Mouse (Mus musculus) stomach, embryonic 15.5 days (tissue): ENCODE results near the gene Tpsb2. TPM values are rescaled to one million over a fixed set of nuclear protein-coding genes. Genes with fewer than 3 reads are reported as not detected.

Experiments used
- polyA plus RNA-seq: library from polyadenylated mRNA; unstranded; fragments of >200 nt; fragmentation: Nextera tagmentation; extraction: Ambion mirVana; gene quantifications from 2 replicates; pipeline ENCODE4 v1.2.1, GENCODE M21; 2015

Gene Tpsb2
- polyA plus RNA-seq, 1 experiment from 2014 or later, result 14.3 TPM

Other genes with a start within 250 kb of the Tpsb2 start
- 0.12 and 0.36 TPM in 2 replicates for gene Ptx4, start 245.5 kb upstream of the Tpsb2 start, polyA plus RNA-seq
- gene Clcn7, start 232.9 kb upstream of the Tpsb2 start, polyA plus RNA-seq, result 18.1 and 21.1 TPM in 2 replicates
- 0.46 and 0.62 TPM in 2 replicates for gene Ccdc154, start 203.8 kb upstream of the Tpsb2 start, polyA plus RNA-seq
- gene Gm38655, start 190.8 kb upstream of the Tpsb2 start, polyA plus RNA-seq, result 4.3 and 8.4 TPM in 2 replicates
- 34.1 and 35.5 TPM in 2 replicates for gene BC003965, start 181.8 kb upstream of the Tpsb2 start, polyA plus RNA-seq
- 7.2 TPM in 2 replicates for gene Unkl, start 177.9 kb upstream of the Tpsb2 start, polyA plus RNA-seq
- 41.9 and 44.2 TPM in 2 replicates for gene Gnptg, start 126.2 kb upstream of the Tpsb2 start, polyA plus RNA-seq
- gene Tsr3, start 126.1 kb upstream of the Tpsb2 start, polyA plus RNA-seq, result 42.8 and 43.1 TPM in 2 replicates
- 3.3 and 7.2 TPM in 2 replicates for gene Baiap3, start 109.9 kb upstream of the Tpsb2 start, polyA plus RNA-seq
- 503 and 542 TPM in 2 replicates for gene Ube2i, start 91.7 kb upstream of the Tpsb2 start, polyA plus RNA-seq
- gene Prss34, start 67.9 kb upstream of the Tpsb2 start, polyA plus RNA-seq, result 1.8 TPM in 2 replicates
- not detected in 2 replicates for gene Prss28, start 57.7 kb upstream of the Tpsb2 start, polyA plus RNA-seq
- not detected in 2 replicates for gene Prss29, start 47.7 kb upstream of the Tpsb2 start, polyA plus RNA-seq
- 0.24 and 0.64 TPM in 2 replicates for gene Tpsab1, start 20.7 kb upstream of the Tpsb2 start, polyA plus RNA-seq
- gene Tpsg1, start 3.0 kb downstream of the Tpsb2 start, polyA plus RNA-seq, result 3.5 and 4.7 TPM in 2 replicates
- 5.1 and 5.6 TPM in 2 replicates for gene Cacna1h, start 67.5 kb downstream of the Tpsb2 start, polyA plus RNA-seq
- gene Tekt4, start 88.3 kb downstream of the Tpsb2 start, polyA plus RNA-seq, result 0.12 and 0.31 TPM in 2 replicates
- 0.32 and 0.37 TPM in 2 replicates for gene Sstr5, start 131.0 kb downstream of the Tpsb2 start, polyA plus RNA-seq
- 5.8 and 6.0 TPM in 2 replicates for gene Sox8, start 204.4 kb downstream of the Tpsb2 start, polyA plus RNA-seq
- 27.4 and 29.8 TPM in 2 replicates for gene Lmf1, start 212.8 kb downstream of the Tpsb2 start, polyA plus RNA-seq